Mouse (Mus musculus) retina, postnatal 7 days (tissue): ENCODE measurements around the gene Bdnf.

Experiments used
- DNase-seq: peaks from one replicate; pipeline ENCODE4 v3.0.0-alpha.2; 2012; ENCODE audit warnings: low read depth, low spot score

Bdnf gene

GRCm38 (mm10) chr2:109674532-109674931 is at the start of gene Bdnf:
Bdnf (plus strand) TSS chr2:109674700.
- no peak for DNase-seq

- DNase-seq, result no peak
These were observed 47.6 kb upstream of the Bdnf start for GRCm38 (mm10) chr2:109626864-109627263.

GRCm38 (mm10) chr2:109673509-109674455 is 718 bp upstream of the Bdnf start:
- no peak for DNase-seq

DNA sequence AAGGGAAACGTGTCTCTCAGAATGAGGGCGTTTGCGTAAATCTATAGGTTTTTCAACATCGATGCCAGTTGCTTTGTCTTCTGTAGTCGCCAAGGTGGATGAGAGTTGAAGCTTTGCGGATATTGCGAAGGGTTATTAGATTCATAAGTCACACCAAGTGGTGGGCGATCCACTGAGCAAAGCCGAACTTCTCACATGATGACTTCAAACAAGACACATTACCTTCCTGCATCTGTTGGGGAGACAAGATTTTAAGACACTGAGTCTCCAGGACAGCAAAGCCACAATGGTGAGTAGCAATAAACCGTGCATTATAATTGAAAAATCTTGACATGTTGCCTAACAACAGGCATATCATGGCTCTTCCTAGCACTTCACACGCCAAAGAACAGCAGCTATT is 551 bp downstream of the Bdnf start:
- DNase-seq, result no peak

DNA sequence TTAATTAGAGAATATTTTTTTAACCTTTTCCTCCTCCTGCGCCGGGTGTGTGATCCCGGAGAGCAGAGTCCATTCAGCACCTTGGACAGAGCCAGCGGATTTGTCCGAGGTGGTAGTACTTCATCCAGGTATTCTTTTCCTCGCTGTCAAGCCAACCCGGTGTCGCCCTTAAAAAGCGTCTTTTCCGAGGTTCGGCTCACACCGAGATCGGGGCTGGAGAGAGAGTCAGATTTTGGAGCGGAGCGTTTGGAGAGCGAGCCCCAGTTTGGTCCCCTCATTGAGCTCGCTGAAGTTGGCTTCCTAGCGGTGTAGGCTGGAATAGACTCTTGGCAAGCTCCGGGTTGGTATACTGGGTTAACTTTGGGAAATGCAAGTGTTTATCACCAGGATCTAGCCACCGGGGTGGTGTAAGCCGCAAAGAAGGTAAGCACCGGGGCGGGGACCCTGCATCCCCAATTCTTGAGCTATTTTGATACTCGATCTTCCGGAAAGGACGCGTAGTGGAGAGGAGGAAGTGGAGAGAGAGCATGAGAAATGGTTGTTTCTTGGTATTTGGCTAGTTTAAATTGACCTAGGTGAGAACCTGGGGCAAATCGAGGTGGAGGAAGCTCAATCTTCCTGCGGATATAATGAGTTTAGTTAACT is 1.6 kb downstream of the Bdnf start:
- DNase-seq, result no peak

DNA sequence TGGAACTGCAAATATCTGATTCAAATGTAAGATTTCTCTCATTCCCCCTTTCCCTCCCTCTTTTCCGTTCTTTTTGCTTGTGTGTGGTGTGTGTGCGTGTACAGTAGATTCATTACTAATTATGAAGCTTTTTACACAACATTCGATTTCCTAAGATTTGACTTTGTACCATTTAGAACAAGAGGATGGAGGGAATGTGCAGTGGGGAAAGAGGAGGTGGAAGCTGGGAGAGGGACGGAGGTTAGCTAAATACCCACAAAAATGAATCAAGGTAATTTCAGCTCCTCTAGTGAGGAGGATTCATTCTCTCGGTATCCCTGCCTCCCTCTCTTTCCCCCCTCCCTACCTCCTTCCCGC is 2.1 kb downstream of the Bdnf start:
- DNase-seq, result no peak

GRCm38 (mm10) chr2:109677221-109678089 is 3.0 kb downstream of the Bdnf start:
- DNase-seq, result no peak

DNA sequence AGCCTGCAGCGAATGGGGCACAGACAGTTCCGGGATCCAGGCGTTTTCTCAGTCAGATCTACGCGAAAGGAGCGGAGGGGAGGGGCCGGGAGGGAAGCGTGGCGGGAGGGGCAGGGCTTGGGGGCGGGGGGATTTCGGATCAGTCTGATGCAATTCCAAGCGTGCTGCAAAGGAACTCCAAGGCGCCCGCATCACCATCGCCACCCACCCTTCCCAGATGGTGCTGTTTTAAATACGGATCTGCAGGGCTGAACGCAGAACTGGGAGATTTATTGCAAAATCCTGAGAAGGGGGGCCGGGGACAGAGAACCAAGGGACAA is 3.5 kb downstream of the Bdnf start:
- no peak for DNase-seq

GRCm38 (mm10) chr2:109678454-109678853 is 4.0 kb downstream of the Bdnf start:
- no peak for DNase-seq

DNA sequence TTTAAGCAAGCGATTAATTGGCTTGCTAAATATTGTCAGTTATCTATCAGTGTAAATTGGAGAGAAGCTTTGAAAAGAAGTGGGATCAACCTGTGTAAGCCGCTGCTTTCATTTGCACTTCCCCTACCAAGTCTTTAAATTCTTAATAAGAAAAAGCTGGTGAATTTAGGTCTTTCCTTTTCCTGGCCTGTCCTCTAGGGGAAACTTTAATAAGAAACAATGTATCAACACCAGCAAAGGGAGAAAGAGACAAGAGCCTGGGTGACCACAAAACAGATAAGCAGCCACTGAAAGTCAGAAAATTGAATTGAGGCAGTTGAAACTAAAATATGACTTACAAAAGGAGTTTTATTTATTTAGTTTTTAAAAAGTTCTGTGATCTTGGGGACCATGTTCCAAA is 4.9 kb downstream of the Bdnf start:
- DNase-seq, result no peak

GRCm38 (mm10) chr2:109681071-109681470 is 6.6 kb downstream of the Bdnf start:
- no peak for DNase-seq

DNA sequence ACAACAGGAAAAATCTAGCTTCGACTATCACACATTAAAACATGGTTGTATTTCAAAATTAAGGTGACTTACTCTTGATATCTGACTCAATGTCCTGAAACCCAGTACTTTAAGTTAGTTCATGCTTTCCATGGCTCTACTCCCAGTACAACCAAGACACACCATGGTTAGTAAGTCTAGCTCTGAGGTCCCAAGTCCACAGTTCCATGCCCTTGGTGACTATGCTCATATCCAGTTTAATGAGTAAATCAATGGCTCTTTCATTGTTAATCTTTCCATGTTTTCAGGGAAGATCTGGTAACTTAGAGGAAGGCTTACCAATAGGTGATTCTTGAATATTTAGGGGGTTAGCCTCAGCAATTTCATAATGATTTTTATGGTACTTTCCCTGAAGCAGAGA is 14.2 kb downstream of the Bdnf start:
- DNase-seq, result no peak

DNA sequence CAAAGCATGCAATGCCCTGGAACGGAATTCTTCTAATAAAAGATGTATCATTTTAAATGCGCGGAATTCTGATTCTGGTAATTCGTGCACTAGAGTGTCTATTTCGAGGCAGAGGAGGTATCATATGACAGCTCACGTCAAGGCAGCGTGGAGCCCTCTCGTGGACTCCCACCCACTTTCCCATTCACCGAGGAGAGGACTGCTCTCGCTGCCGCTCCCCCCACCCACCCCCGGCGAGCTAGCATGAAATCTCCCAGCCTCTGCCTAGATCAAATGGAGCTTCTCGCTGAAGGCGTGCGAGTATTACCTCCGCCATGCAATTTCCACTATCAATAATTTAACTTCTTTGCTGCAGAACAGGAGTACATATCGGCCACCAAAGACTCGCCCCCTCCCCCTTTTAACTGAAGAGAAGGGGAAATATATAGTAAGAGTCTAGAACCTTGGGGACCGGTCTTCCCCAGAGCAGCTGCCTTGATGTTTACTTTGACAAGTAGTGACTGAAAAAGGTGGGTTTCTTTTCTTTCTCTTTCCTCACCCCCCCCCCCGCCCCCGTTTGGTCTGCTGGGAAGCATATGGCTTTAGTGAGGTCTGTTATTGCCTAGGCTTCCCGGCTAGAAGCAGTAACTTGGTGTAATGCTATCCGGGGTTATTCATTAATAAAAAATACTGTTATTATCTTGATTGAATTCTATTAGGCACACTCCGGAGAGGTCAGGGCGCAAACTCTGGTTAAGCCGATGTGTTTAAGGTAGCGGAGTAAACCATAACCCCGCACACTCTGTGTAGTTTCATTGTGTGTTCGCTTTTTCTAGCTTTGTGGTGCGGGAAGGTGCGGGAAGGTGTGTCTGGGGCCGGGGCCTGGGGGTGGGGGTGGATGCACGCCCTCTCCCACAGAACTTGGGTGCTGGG is 18.0 kb downstream of the Bdnf start:
- DNase-seq, result no peak

- no peak for DNase-seq
These were observed 18.9 kb downstream of the Bdnf start for GRCm38 (mm10) chr2:109693178-109694115.

- no peak for DNase-seq
These were observed 19.8 kb downstream of the Bdnf start for GRCm38 (mm10) chr2:109694116-109694837.

GRCm38 (mm10) chr2:109694838-109695225 is 20.3 kb downstream of the Bdnf start:
- no peak for DNase-seq

DNA sequence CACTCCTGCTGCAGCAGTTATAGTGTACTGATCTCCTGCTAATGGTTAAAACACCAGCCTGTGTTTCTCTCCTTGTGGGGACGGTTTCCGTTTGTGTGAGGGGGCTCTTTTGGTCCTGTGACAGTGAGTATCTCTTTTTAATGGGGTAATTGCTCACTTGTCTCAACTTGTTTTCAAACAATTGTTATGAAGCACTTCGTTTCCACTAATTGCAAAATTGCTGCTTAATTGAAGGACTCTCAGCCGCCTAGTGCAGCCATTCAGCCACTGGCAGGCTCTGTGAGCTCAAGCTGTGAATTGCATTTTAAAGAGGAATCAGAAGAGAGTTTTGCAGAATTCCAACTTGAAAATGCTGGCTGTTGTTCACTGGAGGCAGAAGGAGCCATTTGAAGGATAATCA is 22.7 kb downstream of the Bdnf start:
- DNase-seq, result no peak

DNA sequence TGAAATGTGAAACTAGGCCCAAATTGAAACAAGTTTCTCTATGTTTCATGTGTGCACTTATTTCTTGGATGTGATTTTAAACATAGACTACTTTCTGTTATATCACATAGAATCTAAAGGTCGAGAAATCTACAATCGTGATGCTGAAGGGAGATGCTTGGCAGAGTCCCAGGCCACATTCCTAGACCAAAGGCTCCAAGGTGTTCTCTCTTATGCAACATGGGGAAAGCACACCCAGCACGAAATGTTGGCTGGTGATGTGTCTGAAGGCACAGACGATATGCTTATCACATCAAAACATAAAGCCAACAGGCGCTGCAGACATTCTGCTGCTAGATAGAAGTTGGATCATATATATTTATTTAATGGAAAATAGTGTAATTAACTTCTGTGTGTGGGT is 25.8 kb downstream of the Bdnf start:
- no peak for DNase-seq

GRCm38 (mm10) chr2:109703588-109703987 is 29.1 kb downstream of the Bdnf start:
- no peak for DNase-seq
